Mouse (Mus musculus): Measurements from ENCODE around the gene Nsa2. TPM values are rescaled to one million over a fixed set of nuclear protein-coding genes. Genes with fewer than 3 reads are reported as not detected.

The Nsa2 gene
- 17.1 and 19.4 TPM in 2 replicates for polyA plus RNA-seq (2012; rRNA removed)

DNA sequence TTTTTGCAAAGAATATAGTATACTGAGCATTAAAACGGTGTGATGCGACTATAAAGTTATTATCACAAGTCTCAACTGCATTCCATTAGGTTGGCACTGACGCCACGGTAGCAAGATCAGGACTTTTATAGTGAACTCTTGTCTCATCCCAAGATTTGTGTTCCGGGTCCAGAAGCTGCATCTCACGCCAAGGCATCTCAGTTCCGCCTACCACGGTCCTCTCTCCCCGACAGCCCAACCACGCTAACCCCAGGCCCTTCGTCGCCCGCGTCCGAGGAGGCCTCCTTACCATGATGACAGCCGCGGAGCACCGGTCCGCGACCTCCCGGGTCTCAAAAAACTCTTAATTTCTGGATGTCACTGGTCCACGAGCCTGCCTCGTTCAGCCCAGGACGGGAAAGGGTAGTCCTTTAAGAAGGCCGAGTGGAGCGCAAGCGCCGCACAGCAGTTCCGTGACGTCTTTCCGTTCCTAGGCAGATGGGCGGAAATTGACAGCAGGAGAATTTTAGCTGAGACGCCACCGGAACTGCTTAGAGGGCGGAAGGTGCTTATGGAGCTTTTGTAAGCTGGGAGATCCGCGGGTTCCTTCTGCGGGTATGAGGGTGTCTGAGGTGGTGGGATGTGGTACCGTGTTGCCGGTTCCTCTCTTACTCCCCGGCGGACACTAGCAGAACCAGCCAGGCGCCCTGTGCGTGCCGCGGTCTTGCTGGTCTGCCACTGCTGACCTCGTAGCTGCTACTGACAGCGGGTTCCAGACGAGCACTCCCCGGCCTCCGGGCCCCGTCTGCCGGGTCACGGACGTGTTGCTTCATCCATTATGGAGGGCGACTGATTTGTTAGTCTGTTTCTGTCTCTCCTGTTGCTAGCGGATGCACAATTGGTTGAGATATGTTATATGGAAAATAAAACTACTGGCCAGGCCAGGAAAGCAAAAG lies at the start of gene Nsa2, which contains the start of gene Gfm2:
TSS of gene Nsa2 (minus strand) at position 472 of the 935 bp plus-strand sequence.
TSS of gene Gfm2 (plus strand) at position 472 of the 935 bp plus-strand sequence.

GRCm38 (mm10) chr13:97099187-97099852 lies 38.4 kb downstream of the Nsa2 start, which contains the start of gene Gm6169:
Gm6169 (minus strand) TSS chr13:97099237.

Other genes with a start within 250 kb of the Nsa2 start
- gene Gcnt4, start 213.2 kb downstream of the Nsa2 start, polyA plus RNA-seq (2012; rRNA removed), result 4.3 and 4.4 TPM in 2 replicates
- gene 1700029F12Rik, start 103.6 kb downstream of the Nsa2 start, polyA plus RNA-seq (2012; rRNA removed), result 0.19 and 0.20 TPM in 2 replicates
- gene Fam169a, start 70.7 kb downstream of the Nsa2 start, polyA plus RNA-seq (2012; rRNA removed), result 0.34 and 0.46 TPM in 2 replicates
- 2.9 and 3.4 TPM in 2 replicates for gene Gm6169, start 38.7 kb downstream of the Nsa2 start, polyA plus RNA-seq (2012; rRNA removed)
- 20.4 and 21.0 TPM in 2 replicates for gene Gfm2, start within 50 bp of the Nsa2 start, polyA plus RNA-seq (2012; rRNA removed)
- gene Hexb, start 60.4 kb upstream of the Nsa2 start, polyA plus RNA-seq (2012; rRNA removed), result 146 and 249 TPM in 2 replicates
- gene Enc1, start 103.2 kb upstream of the Nsa2 start, polyA plus RNA-seq (2012; rRNA removed), result 20.1 and 20.8 TPM in 2 replicates